Mouse (Mus musculus): ENCODE measurements around the gene Podnl1.

GRCm38 (mm10) chr8:84083829-84084241 lies 42.0 kb upstream of the Podnl1 start:
- TF ChIP-seq POLR2A (IDR thresholded peaks at IDR 0.05; ENCODE audit: borderline replicate concordance, low read depth, low read length) (no peak), CTCF (IDR thresholded peaks at IDR 0.05; ENCODE audit: low read depth, low read length) (no peak)
